Mouse (Mus musculus) heart, adult 2 months (tissue): ENCODE measurements around the gene 4930402F06Rik.

Experiments used
- CTCF ChIP-seq: fragments of 200-600 bp; IDR thresholded peaks from 2 replicates; pipeline ENCODE4 v1.8.1; 2022; ENCODE audit warnings: antibody characterized with exemption, mild to moderate bottlenecking, moderate library complexity
- EP300 ChIP-seq: fragments of 200-500 bp; IDR thresholded peaks from 2 replicates; pipeline ENCODE4 v1.6.1; 2011; ENCODE audit warnings: low read depth, low read length, control low read depth; ENCODE audit not compliant: insufficient read depth
- POLR2A ChIP-seq: fragments of 200-500 bp; IDR thresholded peaks from 2 replicates; pipeline ENCODE4 v1.6.1; 2011; ENCODE audit warnings: mild to moderate bottlenecking, low read depth, low read length, control low read depth; ENCODE audit not compliant: insufficient read depth

DNA sequence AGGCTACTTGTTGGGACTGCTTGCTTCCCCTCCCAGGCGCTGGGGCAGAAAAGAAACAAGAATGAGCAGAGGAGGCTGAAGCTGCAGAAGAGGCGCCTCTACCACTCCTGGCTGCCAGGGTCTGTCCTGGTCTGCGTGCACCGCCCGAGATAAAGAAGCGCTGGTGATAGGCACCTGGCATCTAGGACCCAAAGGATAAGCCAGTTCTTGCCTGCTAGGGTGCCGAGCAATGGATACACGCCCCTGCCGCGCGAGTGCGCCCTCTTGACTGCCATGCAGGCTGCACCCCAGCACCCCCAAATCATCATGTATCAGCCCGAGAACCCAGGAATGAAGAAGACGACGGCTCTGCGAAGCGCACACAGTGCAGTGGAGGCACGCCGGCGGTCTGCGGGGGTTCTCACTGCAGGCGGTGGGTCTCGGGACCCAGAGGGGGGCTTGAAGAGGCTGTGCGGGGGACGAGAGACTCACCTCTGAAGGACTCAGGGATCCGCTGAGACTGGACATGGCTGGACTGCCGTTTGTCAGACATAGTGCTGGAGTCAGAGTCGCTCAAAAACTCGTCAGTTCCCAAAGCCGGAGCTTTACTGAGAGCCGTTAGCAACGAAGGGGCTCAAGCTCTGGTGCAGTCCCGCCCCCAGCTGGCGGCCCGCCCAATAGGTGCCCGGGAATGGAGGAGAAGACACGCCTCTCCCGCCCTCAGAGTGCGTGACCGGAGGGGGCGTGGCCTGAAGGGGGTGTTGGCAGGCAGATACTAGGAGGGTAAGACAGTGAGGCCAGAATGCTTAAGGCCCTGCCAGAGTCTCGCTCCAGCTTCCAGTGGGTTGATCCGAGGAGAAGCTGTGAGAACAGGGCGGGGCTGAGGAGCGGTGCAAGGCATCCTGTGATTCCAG lies 60.3 kb downstream of the 4930402F06Rik start, which contains the start of gene Stom:
- TF ChIP-seq POLR2A (peak; percentile 98), EP300 (peak; percentile 84), CTCF (no peak)
